Mouse (Mus musculus) liver, embryonic 14.5 days (tissue): Measurements from ENCODE around the gene Wbp1l.

Source experiments
- CTCF ChIP-seq: IDR thresholded peaks from 2 replicates; pipeline ENCODE4 v1.5.1; 2016; ENCODE audit warnings: antibody characterized with exemption, low read depth, control low read depth
- EP300 ChIP-seq: IDR thresholded peaks from 2 replicates; pipeline ENCODE4 v1.6.1; 2016; ENCODE audit warnings: antibody characterized with exemption, low read depth

- TF ChIP-seq CTCF (no peak), EP300 (no peak)
Measured at GRCm38 (mm10) chr19:46601491-46601890, 2.6 kb downstream of the Wbp1l start.
